Mouse (Mus musculus): ENCODE results near the gene Fzd4. TPM values are rescaled to one million over a fixed set of nuclear protein-coding genes. Genes with fewer than 3 reads are reported as not detected.

Fzd4 gene
- polyA plus RNA-seq, 1 experiment, result 0.09 TPM

DNA sequence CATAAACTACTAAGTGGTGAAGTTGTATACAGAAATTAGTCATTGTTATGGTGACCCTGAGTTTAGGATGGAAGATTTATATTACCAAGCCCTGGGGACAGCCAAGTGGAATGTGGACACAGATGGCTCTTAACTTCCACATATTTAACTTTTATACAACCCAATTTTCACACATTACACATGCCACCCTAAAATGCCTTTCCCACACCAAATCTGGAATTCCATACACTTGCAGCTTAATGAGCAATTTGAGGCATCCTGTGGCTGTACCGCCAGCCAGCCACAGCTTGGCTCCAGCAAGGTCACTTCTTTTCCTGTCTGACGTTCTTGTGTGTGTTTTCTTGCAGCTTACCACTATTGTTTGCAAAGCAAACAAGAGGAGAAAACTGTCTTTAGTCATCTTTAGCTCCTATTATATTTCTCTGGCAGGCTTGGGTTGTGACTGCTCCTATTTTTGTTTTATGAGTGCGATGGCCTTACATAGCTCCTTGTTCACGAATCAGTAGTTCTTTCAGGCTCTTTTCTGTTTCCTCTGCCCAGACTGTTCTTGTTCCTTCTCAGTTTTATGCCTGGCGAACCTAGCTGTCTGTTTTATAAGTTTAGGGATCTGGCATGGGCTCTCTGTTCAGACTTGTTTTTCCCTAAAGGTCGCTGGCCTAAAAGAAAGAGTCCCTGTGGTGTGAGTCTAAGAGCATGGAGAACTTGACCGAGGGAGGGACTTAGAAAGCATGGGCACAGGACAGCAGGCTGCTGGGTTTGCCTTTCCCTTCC is 23.0 kb upstream of the Fzd4 start:
- H3K27me3 ChIP-seq (replicated peaks), result peaks cover 4% of the 10 kb centered on the region
- no peaks in the 10 kb centered on the region for H3K9me3 ChIP-seq
- no peak overlapping the region for H3K4me3 ChIP-seq (replicated peaks)
- no peaks in the 10 kb centered on the region for H3K4me1 ChIP-seq
- TF ChIP-seq FLI1 (IDR thresholded peaks at IDR 0.05; ENCODE audit: low read length), result no peak
- no peak for TF ChIP-seq GATA1 (IDR thresholded peaks at IDR 0.05; ENCODE audit: borderline replicate concordance, low read length)
- H3K36me3 ChIP-seq (replicated peaks; ENCODE audit: low read length), result no peaks in the 10 kb centered on the region

DNA sequence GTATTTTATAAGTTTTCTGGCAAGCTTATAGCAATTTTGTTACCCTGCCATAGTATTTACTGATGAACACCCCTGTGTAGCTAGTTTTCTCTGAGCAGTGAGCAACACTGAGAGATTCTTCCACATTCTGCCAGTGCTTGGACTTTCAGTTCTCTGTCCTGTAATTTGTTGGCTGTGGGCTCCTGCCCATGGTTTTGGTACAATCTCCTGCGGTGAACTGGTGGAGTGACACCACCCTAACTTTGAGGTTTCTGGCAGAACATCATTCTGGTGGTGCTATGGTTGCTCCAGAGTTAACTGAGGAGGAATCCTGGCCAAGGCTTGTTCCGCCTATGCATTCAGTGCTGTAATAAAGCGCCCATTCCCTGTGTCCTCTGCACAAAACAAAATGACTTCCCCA is 21.3 kb upstream of the Fzd4 start:
- no peak for TF ChIP-seq FLI1 (IDR thresholded peaks at IDR 0.05; ENCODE audit: low read length)
- TF ChIP-seq GATA1 (IDR thresholded peaks at IDR 0.05; ENCODE audit: borderline replicate concordance, low read length), result no peak
- Histone ChIP-seq H3K4me1 (no peaks in the 10 kb centered on the region), H3K27me3 (replicated peaks) (peaks cover 6% of the 10 kb centered on the region), H3K36me3 (replicated peaks; ENCODE audit: low read length) (no peaks in the 10 kb centered on the region), H3K9me3 (no peaks in the 10 kb centered on the region), H3K4me3 (replicated peaks) (no peak overlapping the region)

DNA sequence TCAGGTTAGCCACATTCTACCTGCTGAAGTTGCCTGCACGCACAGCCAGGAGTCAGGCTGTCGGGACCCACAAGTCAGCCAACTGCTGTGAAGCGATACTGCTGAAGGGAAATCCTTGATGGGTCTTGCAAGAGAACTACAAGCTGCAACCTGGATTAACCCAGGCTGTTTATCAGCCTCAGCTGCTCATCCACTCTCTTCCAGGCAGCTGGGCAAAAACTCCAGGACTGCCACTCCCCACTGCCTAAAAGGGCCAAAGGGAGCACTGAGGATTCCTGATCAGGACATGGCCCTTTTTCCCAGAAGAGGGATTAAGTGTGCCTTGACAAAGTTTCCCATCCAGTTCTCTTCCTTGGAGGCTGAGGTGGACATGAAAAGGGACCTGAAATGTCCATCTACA is 15.2 kb upstream of the Fzd4 start:
- H3K36me3 ChIP-seq (replicated peaks; ENCODE audit: low read length), result no peaks in the 10 kb centered on the region
- H3K4me1 ChIP-seq, result no peaks in the 10 kb centered on the region
- TF ChIP-seq GATA1 (IDR thresholded peaks at IDR 0.05; ENCODE audit: borderline replicate concordance, low read length) (no peak), FLI1 (IDR thresholded peaks at IDR 0.05; ENCODE audit: low read length) (no peak)
- no peaks in the 10 kb centered on the region for H3K9me3 ChIP-seq
- H3K27me3 ChIP-seq (replicated peaks), result peaks cover 7% of the 10 kb centered on the region
- H3K4me3 ChIP-seq (replicated peaks), result no peak overlapping the region

DNA sequence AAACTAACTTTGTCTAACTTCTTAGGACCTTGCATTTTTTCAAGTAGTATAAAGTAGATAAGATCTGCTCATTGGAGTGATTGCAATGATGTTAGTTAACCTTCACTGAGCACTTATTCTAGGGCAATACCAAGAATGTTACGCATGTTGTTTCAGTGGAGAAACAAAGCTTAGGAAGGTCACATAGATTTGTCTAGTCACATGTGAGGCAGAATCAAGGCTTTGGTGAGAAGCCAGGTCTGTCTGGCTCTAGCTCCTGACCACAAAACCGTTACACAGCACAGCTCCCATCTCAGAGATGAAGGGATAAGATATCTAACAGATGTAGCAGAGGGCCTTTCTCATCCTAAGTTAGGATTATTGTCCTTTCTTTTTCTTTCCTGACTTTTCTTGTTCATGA is 13.5 kb upstream of the Fzd4 start:
- Histone ChIP-seq H3K27me3 (replicated peaks) (peaks cover 4% of the 10 kb centered on the region), H3K36me3 (replicated peaks; ENCODE audit: low read length) (no peaks in the 10 kb centered on the region), H3K4me3 (replicated peaks) (no peak overlapping the region), H3K4me1 (no peaks in the 10 kb centered on the region), H3K9me3 (peaks cover 5% of the 10 kb centered on the region; the same call in 1 of the 2 replicates)
- TF ChIP-seq FLI1 (IDR thresholded peaks at IDR 0.05; ENCODE audit: low read length) (no peak), GATA1 (IDR thresholded peaks at IDR 0.05; ENCODE audit: borderline replicate concordance, low read length) (no peak)

DNA sequence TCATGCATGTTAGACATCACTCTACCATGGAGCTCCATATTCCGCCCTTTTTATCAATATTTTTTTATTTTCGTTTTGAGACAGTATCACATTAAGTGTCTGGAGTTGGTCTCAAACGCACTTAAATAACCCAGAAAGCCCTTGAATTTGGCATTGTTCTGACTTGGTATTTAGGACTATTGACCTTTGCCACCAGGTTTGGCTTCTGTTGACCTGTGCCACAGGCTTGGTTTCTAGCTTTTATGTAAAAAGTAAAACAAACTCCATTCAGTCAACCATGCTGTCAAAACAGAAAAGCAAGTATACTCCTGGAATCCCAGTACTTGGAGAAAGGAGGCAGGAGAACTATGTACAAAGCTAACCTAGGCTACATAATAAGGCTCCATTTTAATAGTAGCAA is 12.9 kb upstream of the Fzd4 start:
- H3K27me3 ChIP-seq (replicated peaks), result peaks cover 5% of the 10 kb centered on the region
- H3K4me1 ChIP-seq, result no peaks in the 10 kb centered on the region
- H3K4me3 ChIP-seq (replicated peaks), result no peak overlapping the region
- no peak for TF ChIP-seq FLI1 (IDR thresholded peaks at IDR 0.05; ENCODE audit: low read length)
- no peak for TF ChIP-seq GATA1 (IDR thresholded peaks at IDR 0.05; ENCODE audit: borderline replicate concordance, low read length)
- H3K9me3 ChIP-seq, result peaks cover 5% of the 10 kb centered on the region; the same call in 1 of the 2 replicates
- H3K36me3 ChIP-seq (replicated peaks; ENCODE audit: low read length), result no peaks in the 10 kb centered on the region

DNA sequence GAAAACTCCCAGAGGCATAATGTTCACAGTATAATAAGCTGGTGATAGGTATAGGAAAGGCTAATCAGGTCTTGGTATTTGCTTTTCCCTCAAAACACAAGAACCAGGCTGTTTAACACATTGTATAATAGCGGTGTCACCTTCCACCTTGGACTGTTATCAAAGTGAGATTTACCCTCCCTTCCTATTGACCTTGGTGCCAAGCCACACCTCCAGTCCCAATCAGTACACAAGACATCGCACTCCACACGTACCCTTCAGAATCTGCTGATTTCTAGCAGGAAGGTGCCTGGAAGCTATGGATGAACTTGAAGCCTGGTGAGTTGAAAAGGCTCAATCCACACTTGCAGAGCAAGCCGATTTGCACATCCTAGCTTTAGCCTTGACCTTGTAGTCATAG is 12.3 kb upstream of the Fzd4 start:
- Histone ChIP-seq H3K4me3 (replicated peaks) (no peak overlapping the region), H3K4me1 (no peaks in the 10 kb centered on the region), H3K27me3 (replicated peaks) (peaks cover 8% of the 10 kb centered on the region), H3K36me3 (replicated peaks; ENCODE audit: low read length) (no peaks in the 10 kb centered on the region), H3K9me3 (peaks cover 5% of the 10 kb centered on the region; the same call in 1 of the 2 replicates)
- TF ChIP-seq GATA1 (IDR thresholded peaks at IDR 0.05; ENCODE audit: borderline replicate concordance, low read length), result no peak
- TF ChIP-seq FLI1 (IDR thresholded peaks at IDR 0.05; ENCODE audit: low read length), result no peak

DNA sequence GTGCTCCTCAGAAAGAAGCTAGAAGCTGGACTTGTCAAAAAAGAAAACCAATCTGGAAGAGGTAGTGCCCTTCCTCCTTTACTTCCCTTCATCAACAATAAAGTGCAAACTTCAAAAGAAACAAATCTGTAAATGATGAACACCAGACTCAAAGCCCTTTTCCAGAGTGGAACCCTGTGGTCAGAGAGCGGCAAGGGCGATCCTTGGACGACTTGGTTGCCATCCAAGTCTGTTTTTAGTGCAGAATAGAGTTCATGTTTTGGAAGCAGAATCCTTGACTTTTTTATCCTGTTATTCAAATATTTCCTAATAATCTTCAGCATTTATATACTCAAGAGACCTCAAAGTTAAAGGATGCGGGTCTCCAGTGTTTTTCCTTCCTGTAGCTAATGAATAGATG is 11.8 kb upstream of the Fzd4 start:
- H3K36me3 ChIP-seq (replicated peaks; ENCODE audit: low read length), result no peaks in the 10 kb centered on the region
- H3K27me3 ChIP-seq (replicated peaks), result peaks cover 9% of the 10 kb centered on the region
- H3K4me1 ChIP-seq, result no peaks in the 10 kb centered on the region
- peaks cover 5% of the 10 kb centered on the region; the same call in 1 of the 2 replicates for H3K9me3 ChIP-seq
- no peak overlapping the region for H3K4me3 ChIP-seq (replicated peaks)
- no peak for TF ChIP-seq GATA1 (IDR thresholded peaks at IDR 0.05; ENCODE audit: borderline replicate concordance, low read length)
- no peak for TF ChIP-seq FLI1 (IDR thresholded peaks at IDR 0.05; ENCODE audit: low read length)

DNA sequence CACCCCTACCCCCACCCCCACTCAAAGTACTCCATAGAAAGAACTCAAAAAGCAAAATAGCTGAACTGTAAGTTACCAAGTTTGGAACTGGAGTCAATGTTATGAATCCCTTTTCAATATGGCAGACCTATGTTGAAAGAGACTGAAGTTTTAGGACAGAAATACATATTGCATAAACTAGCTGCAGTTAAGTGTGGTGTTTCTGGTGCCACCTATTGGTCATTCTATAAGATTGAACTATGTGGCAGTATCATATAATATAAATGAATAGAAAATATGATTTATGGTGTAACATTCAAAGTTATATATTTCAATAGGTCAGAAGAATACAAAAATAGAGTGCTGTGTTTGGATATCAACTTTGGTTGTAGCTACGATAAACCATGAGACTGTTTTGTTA is 11.3 kb upstream of the Fzd4 start:
- no peak for TF ChIP-seq GATA1 (IDR thresholded peaks at IDR 0.05; ENCODE audit: borderline replicate concordance, low read length)
- no peak for TF ChIP-seq FLI1 (IDR thresholded peaks at IDR 0.05; ENCODE audit: low read length)
- Histone ChIP-seq H3K36me3 (replicated peaks; ENCODE audit: low read length) (no peaks in the 10 kb centered on the region), H3K9me3 (peaks cover 5% of the 10 kb centered on the region; the same call in 1 of the 2 replicates), H3K4me3 (replicated peaks) (no peak overlapping the region), H3K4me1 (no peaks in the 10 kb centered on the region), H3K27me3 (replicated peaks) (peaks cover 8% of the 10 kb centered on the region)

DNA sequence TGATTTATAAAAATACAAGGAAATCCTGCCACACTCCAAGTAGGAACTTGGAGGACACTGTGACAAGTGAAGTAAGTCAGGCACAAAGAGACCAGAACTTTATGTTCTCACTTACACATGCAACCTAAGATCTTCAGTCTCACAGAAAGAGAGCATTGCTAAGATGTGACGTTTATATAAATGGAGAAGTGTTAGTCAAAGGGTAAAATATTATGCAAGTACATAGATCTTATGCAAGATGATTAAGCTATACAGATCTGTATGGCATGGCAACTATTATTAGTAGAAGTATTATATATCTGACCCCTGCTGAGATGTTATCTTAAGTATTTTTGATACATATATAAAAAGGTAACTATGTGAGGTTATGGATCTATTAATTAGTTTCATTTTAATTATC is 8.8 kb upstream of the Fzd4 start:
- TF ChIP-seq GATA1 (IDR thresholded peaks at IDR 0.05; ENCODE audit: borderline replicate concordance, low read length), result no peak
- no peak for TF ChIP-seq FLI1 (IDR thresholded peaks at IDR 0.05; ENCODE audit: low read length)
- Histone ChIP-seq H3K4me3 (replicated peaks) (no peak overlapping the region), H3K9me3 (peaks cover 5% of the 10 kb centered on the region; the same call in 1 of the 2 replicates), H3K27me3 (replicated peaks) (peaks cover 24% of the 10 kb centered on the region), H3K4me1 (no peaks in the 10 kb centered on the region), H3K36me3 (replicated peaks; ENCODE audit: low read length) (no peaks in the 10 kb centered on the region)

DNA sequence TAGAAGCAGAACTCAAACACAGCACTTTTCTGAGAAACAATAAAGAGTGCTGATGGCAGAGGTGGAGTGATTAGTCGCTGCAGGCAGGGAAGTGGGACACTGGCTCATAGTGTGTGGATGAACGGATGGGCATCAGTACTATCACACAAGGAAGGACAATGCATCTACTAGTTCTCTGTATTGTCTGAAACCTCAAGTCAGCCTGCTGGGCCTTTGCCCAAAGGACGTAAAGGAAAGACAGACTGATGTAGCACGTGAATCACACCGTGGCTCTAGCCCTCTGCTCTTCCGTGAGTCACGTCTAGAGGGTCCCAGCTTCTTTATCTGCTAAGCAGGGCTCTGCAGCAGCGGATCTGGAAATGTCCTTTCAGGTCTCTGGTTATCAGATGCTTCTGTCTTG is 7.8 kb upstream of the Fzd4 start:
- Histone ChIP-seq H3K27me3 (replicated peaks) (peaks cover 30% of the 10 kb centered on the region), H3K36me3 (replicated peaks; ENCODE audit: low read length) (no peaks in the 10 kb centered on the region), H3K4me3 (replicated peaks) (no peak overlapping the region), H3K9me3 (peaks cover 5% of the 10 kb centered on the region; the same call in 1 of the 2 replicates), H3K4me1 (no peaks in the 10 kb centered on the region)
- TF ChIP-seq FLI1 (IDR thresholded peaks at IDR 0.05; ENCODE audit: low read length) (no peak), GATA1 (IDR thresholded peaks at IDR 0.05; ENCODE audit: borderline replicate concordance, low read length) (no peak)
